Mouse (Mus musculus): Measurements from ENCODE around the gene Cd276.

Gene Cd276

GRCm38 (mm10) chr9:58510452-58510851 lies 44.8 kb downstream of the Cd276 start:
- peak in 1 of 2 experiments; percentile 17 for DNase-seq (ENCODE audit: low spot score in 2 of 2)

DNA sequence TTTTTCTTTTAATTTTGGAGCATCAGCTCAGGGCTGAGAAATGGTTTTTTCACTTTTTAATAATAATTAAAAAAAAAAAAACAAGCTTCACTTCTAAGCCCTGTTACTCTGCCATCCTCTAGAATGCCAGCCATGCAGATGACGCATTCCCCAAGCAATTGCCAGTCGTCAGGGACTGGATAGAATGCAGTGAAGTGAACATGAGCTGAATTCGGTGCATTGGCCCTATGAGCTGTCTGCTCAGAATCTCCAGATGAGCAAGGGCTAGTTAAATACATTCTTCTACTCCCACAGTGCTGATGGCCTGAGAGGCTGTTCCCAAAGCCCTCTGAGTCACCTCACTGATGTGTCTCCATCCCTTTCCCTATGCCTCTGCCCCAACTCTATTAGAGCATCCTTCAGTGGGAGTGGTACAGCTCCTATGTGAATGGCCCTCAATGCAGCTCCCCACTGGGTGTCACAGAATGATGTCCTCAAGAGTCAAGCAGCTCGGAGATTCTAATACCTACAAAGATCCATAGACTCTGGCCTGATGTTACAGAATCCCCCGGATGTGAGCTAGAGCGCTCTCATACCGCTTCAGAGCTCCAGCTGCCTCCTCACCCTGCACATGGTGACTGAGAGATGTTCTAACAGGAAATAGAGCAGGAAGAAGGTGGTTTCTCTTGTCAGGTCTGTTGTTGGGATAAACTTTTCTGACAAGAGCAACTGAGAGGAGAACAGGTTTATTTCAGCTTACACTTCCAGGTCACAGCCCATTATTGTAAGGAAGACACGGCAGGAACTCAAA lies 47.8 kb downstream of the Cd276 start:
- no peak for DNase-seq (ENCODE audit: low spot score in 2 of 2)

DNA sequence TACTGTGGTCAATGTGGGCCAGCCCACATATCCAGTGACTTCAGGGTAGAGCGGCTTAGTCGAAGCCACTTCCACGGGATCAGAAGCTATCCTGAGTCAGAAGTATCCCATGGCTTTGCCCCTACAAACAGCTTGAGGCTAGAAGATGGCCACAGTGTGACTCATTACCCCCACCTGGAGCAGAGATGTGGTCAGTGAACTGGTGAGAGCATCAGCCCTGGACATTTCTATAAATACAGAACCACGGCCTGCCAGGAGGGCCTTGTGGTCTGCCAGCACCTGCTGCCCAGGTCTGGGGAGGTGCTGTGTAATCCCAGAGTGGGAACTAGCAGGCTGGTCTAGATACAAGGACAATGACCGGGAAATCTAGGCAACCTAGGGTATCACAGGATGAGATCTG lies 54.3 kb downstream of the Cd276 start:
- no peak for DNase-seq (ENCODE audit: low spot score in 2 of 2)

GRCm38 (mm10) chr9:58497942-58498341 lies 57.3 kb downstream of the Cd276 start:
- no peak for DNase-seq (ENCODE audit: low spot score in 2 of 2)

GRCm38 (mm10) chr9:58496470-58497182 lies 58.6 kb downstream of the Cd276 start:
- no peak for DNase-seq (ENCODE audit: low spot score in 2 of 2)

- no peak for DNase-seq (ENCODE audit: low spot score in 2 of 2)
Observed at GRCm38 (mm10) chr9:58495035-58495434, 60.2 kb downstream of the Cd276 start.

DNA sequence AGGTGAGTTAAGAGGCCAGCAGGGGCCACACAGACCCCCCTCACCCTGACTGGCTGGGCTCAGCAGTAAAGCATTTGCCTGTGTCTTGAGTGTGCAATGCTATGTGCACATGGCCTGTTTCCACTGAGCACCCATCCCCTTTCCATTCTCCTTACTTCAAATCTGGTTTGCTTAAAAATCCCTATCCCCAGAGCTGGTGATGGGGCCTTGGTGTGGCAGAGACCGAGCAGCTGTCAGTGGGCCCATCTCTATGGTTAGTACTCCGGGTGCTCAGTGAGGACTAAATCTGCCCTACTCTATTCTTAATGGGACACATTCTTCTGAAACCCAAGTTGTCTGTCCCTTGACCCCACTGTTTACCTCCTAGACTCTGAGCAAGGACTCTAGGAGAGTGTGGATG lies 64.8 kb downstream of the Cd276 start:
- DNase-seq (ENCODE audit: low spot score in 2 of 2) = no peak

- no peak for DNase-seq (ENCODE audit: low spot score in 2 of 2)
Observed at GRCm38 (mm10) chr9:58489865-58490165, 65.4 kb downstream of the Cd276 start.

DNA sequence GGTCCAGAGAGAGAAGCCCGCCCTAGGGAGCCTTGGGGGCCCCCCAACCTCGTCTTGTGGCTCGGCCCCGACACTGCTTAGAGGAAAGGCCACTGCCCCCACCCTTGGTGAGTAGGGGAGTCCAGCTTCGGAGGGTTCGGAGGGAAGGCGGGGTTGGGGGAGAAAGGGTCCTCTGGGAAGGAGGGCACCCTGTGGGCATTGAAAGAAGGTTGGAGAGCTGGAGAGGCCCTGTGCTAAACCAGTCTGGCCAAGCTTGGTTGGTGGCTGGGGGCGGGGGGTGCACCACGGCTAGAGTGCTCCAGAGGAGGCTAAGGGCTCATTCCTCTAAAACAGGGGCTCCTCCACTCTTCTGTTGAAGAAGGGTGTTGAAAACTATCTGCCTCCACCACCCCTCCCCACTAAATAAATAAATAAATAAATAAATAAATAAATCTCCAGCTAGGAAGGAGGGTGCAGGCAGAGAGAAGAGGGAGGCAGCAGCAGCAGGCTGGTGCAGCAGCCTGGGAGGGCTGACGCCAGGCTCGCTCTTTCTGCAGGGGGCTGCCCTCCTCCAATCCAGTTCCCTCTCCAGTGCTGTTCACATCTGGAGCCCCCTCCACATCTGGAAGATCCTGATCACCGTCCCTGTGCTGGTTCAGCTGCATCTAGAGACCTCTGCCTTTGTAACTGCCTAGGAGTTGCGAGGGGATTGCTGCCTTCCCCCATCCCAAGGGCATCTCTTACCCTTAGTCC lies 65.9 kb downstream of the Cd276 start:
- DNase-seq (ENCODE audit: low spot score in 2 of 2) = no peak

GRCm38 (mm10) chr9:58487851-58488801 lies 67.1 kb downstream of the Cd276 start, which contains the start of gene Insyn1:
TSS of gene Insyn1 (plus strand) at chr9:58488603.
- peak in 1 of 2 experiments; percentile 68 for DNase-seq (ENCODE audit: low spot score in 2 of 2)

DNA sequence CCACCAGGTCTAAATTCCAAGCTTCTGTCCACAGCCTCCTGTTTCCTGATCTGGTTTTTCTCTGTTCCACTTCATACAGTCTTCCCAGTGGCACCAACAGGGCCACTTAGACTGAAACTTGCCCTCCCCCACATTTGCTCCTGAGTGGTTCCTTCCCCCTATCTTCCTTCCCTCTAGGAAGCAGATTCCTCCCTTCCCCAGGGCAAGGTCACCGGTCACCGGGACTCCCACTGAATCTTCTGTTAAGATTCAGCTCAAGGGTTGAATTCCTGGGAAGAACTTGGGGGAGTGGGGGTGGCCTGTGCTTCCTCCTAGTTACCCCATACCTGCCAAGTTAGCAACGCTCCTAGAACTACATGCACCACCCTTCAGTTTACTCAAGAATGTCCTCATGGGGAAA lies 68.2 kb downstream of the Cd276 start:
- DNase-seq (ENCODE audit: low spot score in 2 of 2) = no peak

Measured in spleen, postnatal 4 days (tissue).